Mouse (Mus musculus): Measurements from ENCODE around the gene Ddx28. TPM values are rescaled to one million over a fixed set of nuclear protein-coding genes. Genes with fewer than 3 reads are reported as not detected.

Ddx28 gene
- polyA plus RNA-seq, 1 experiment from 2014 or later: 21.0 TPM

- Histone ChIP-seq H3K27ac (ENCODE audit: low read depth, low read length) (no peak within 1 kb of the TSS), H3K27me3 (ENCODE audit: control insufficient read depth, insufficient read depth, low read length) (peaks cover 19% of the 10 kb centered on the region), H3K4me3 (ENCODE audit: low read depth, low read length) (peak within 1 kb of the TSS; percentile 55), H3K36me3 (ENCODE audit: control insufficient read depth, insufficient read depth, low read length) (no peaks in the 10 kb centered on the region), H3K9me3 (ENCODE audit: control insufficient read depth, low read length) (no peaks in the 10 kb centered on the region), H3K4me2 (ENCODE audit: low read depth, low read length, severe bottlenecking) (peak within 1 kb of the TSS; percentile 82), H3K4me1 (replicated peaks; ENCODE audit: control insufficient read depth, insufficient read depth, low read length) (0 out of 2 replicates have a peak, but pooled peaks cover 6% of the 10 kb centered on the region), H3K9ac (ENCODE audit: low read length) (peak within 1 kb of the TSS; percentile 62)
- ATAC-seq (replicated peaks; ENCODE audit: low FRiP score) (peak; percentile 78), DNase-seq (ENCODE audit: low spot score) (peak; percentile 83)
- WGBS: 2% methylated on average over 44 of the region's 47 CpGs
These were observed 45.8 kb downstream of the Ddx28 start, which contains the start of gene Slc12a4 for GRCm38 (mm10) chr8:105965905-105966341. Gene Slc12a4 (minus strand): TSS chr8:105966097.

- Histone ChIP-seq H3K36me3 (ENCODE audit: control insufficient read depth, insufficient read depth, low read length) (no peaks in the 10 kb centered on the region), H3K4me2 (ENCODE audit: low read depth, low read length, severe bottlenecking) (peak overlapping the region; percentile 82), H3K9ac (ENCODE audit: low read length) (peak overlapping the region; percentile 62), H3K4me1 (replicated peaks; ENCODE audit: control insufficient read depth, insufficient read depth, low read length) (0 out of 2 replicates have a peak, but pooled peaks cover 6% of the 10 kb centered on the region), H3K27me3 (ENCODE audit: control insufficient read depth, insufficient read depth, low read length) (peaks cover 19% of the 10 kb centered on the region), H3K4me3 (ENCODE audit: low read depth, low read length) (peak overlapping the region; percentile 55), H3K27ac (ENCODE audit: low read depth, low read length) (no peak overlapping the region), H3K9me3 (ENCODE audit: control insufficient read depth, low read length) (no peaks in the 10 kb centered on the region)
- WGBS: 4% methylated on average over 40 of the region's 40 CpGs
- DNase-seq (ENCODE audit: low spot score) (no peak), ATAC-seq (replicated peaks; ENCODE audit: low FRiP score) (peak; percentile 76)
These were observed 46.3 kb downstream of the Ddx28 start for GRCm38 (mm10) chr8:105965266-105965904.

DNA sequence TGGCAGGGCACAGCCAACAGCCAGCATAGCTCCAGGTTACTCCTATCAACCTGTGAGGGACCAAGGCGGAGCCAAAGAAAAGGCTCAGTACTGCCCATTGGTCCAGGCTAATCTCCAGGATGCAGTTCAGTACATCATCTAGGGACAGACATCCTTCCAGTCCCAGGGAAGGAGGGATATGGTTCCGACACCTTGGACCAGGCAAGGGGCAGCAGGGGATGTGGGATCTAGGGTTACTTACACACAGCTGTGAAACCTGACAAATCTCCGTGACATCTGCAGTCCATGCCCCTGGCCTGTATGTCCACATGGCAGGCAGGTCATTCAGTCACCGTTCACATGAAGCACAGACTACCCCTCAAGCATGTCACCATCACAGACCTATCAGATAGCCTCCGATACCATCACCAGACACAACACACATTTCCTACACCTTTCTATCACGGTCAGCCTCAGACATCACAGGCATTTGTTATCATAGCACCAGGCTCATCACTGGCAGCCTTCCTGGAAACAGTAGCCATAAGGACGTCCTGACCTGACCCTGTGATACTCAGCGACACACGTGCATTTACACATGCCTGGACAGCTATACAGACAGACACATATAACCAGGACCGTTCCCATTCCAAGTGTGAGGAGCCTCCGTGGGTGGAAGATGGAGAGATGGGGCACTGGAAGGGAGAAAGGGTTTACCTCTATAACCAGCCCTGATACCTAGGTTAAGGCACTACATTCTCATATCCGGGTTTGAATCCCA, 47.0 kb downstream of the Ddx28 start:
- WGBS: 72% methylated on average over 12 of the region's 12 CpGs
- Histone ChIP-seq H3K27me3 (ENCODE audit: control insufficient read depth, insufficient read depth, low read length) (peaks cover 19% of the 10 kb centered on the region), H3K4me1 (replicated peaks; ENCODE audit: control insufficient read depth, insufficient read depth, low read length) (0 out of 2 replicates have a peak, but pooled peaks cover 6% of the 10 kb centered on the region), H3K36me3 (ENCODE audit: control insufficient read depth, insufficient read depth, low read length) (no peaks in the 10 kb centered on the region), H3K4me3 (ENCODE audit: low read depth, low read length) (peak overlapping the region; percentile 55; the same call in 1 of the 2 replicates), H3K9ac (ENCODE audit: low read length) (peak overlapping the region; percentile 62; the same call in 1 of the 2 replicates), H3K9me3 (ENCODE audit: control insufficient read depth, low read length) (no peaks in the 10 kb centered on the region), H3K4me2 (ENCODE audit: low read depth, low read length, severe bottlenecking) (peak overlapping the region; percentile 82; the same call in 1 of the 2 replicates), H3K27ac (ENCODE audit: low read depth, low read length) (no peak overlapping the region)
- ATAC-seq (replicated peaks; ENCODE audit: low FRiP score): no peak
- DNase-seq (ENCODE audit: low spot score): no peak

GRCm38 (mm10) chr8:105961536-105961935, 50.1 kb downstream of the Ddx28 start:
- ATAC-seq (replicated peaks; ENCODE audit: low FRiP score) (no peak), DNase-seq (ENCODE audit: low spot score) (no peak)
- Histone ChIP-seq H3K9ac (ENCODE audit: low read length) (no peak overlapping the region), H3K27me3 (ENCODE audit: control insufficient read depth, insufficient read depth, low read length) (peaks cover 13% of the 10 kb centered on the region), H3K36me3 (ENCODE audit: control insufficient read depth, insufficient read depth, low read length) (no peaks in the 10 kb centered on the region), H3K9me3 (ENCODE audit: control insufficient read depth, low read length) (no peaks in the 10 kb centered on the region), H3K4me3 (ENCODE audit: low read depth, low read length) (no peak overlapping the region), H3K27ac (ENCODE audit: low read depth, low read length) (no peak overlapping the region), H3K4me2 (ENCODE audit: low read depth, low read length, severe bottlenecking) (no peak overlapping the region), H3K4me1 (replicated peaks; ENCODE audit: control insufficient read depth, insufficient read depth, low read length) (0 out of 2 replicates have a peak, but pooled peaks cover 4% of the 10 kb centered on the region)
- WGBS: 86% methylated on average over 10 of the region's 10 CpGs

- Histone ChIP-seq H3K27me3 (ENCODE audit: control insufficient read depth, insufficient read depth, low read length) (peaks cover 12% of the 10 kb centered on the region), H3K27ac (ENCODE audit: low read depth, low read length) (no peak overlapping the region), H3K4me1 (replicated peaks; ENCODE audit: control insufficient read depth, insufficient read depth, low read length) (0 out of 2 replicates have a peak, but pooled peaks cover 4% of the 10 kb centered on the region), H3K9me3 (ENCODE audit: control insufficient read depth, low read length) (no peaks in the 10 kb centered on the region), H3K4me2 (ENCODE audit: low read depth, low read length, severe bottlenecking) (no peak overlapping the region), H3K4me3 (ENCODE audit: low read depth, low read length) (no peak overlapping the region), H3K36me3 (ENCODE audit: control insufficient read depth, insufficient read depth, low read length) (no peaks in the 10 kb centered on the region), H3K9ac (ENCODE audit: low read length) (no peak overlapping the region)
- DNase-seq (ENCODE audit: low spot score) (peak; percentile 46), ATAC-seq (replicated peaks; ENCODE audit: low FRiP score) (no peak)
- 73% methylated on average over 14 of the region's 14 CpGs for WGBS
These were observed 50.6 kb downstream of the Ddx28 start for GRCm38 (mm10) chr8:105961101-105961500.

Other genes with a start within 250 kb of the Ddx28 start
- 15.8 and 16.1 TPM in 2 replicates for gene Ranbp10, start 184.5 kb downstream of the Ddx28 start, polyA plus RNA-seq (2014; fragmentation: Nextera tagmentation; extraction: Ambion mirVana)
- gene Tsnaxip1, start 184.2 kb downstream of the Ddx28 start, polyA plus RNA-seq (2014; fragmentation: Nextera tagmentation; extraction: Ambion mirVana): 0.21 and 0.23 TPM in 2 replicates
- 59.7 and 62.0 TPM in 2 replicates for gene Cenpt, start 158.6 kb downstream of the Ddx28 start, polyA plus RNA-seq (2014; fragmentation: Nextera tagmentation; extraction: Ambion mirVana)
- gene Thap11, start 156.8 kb downstream of the Ddx28 start, polyA plus RNA-seq (2014; fragmentation: Nextera tagmentation; extraction: Ambion mirVana): 85.6 and 87.3 TPM in 2 replicates
- 355 and 371 TPM in 2 replicates for gene Nutf2, start 151.3 kb downstream of the Ddx28 start, polyA plus RNA-seq (2014; fragmentation: Nextera tagmentation; extraction: Ambion mirVana)
- 62.7 and 65.2 TPM in 2 replicates for gene Edc4, start 131.0 kb downstream of the Ddx28 start, polyA plus RNA-seq (2014; fragmentation: Nextera tagmentation; extraction: Ambion mirVana)
- gene Nrn1l, start 118.3 kb downstream of the Ddx28 start, polyA plus RNA-seq (2014; fragmentation: Nextera tagmentation; extraction: Ambion mirVana): 1.1 TPM in 1 of 2 replicates, not detected in the other
- gene Pskh1, start 111.4 kb downstream of the Ddx28 start, polyA plus RNA-seq (2014; fragmentation: Nextera tagmentation; extraction: Ambion mirVana): 22.1 and 23.1 TPM in 2 replicates
- gene Ctrl, start 78.0 kb downstream of the Ddx28 start, polyA plus RNA-seq (2014; fragmentation: Nextera tagmentation; extraction: Ambion mirVana): 1.1 and 2.5 TPM in 2 replicates
- gene Psmb10, start 73.4 kb downstream of the Ddx28 start, polyA plus RNA-seq (2014; fragmentation: Nextera tagmentation; extraction: Ambion mirVana): 20.9 and 21.5 TPM in 2 replicates
- gene Lcat, start 68.5 kb downstream of the Ddx28 start, polyA plus RNA-seq (2014; fragmentation: Nextera tagmentation; extraction: Ambion mirVana): 0.55 and 0.60 TPM in 2 replicates
- 10.6 and 11.4 TPM in 2 replicates for gene Slc12a4, start 45.8 kb downstream of the Ddx28 start, polyA plus RNA-seq (2014; fragmentation: Nextera tagmentation; extraction: Ambion mirVana)
- not detected in 2 replicates for gene Dpep3, start 32.5 kb downstream of the Ddx28 start, polyA plus RNA-seq (2014; fragmentation: Nextera tagmentation; extraction: Ambion mirVana)
- 16.5 and 20.7 TPM in 2 replicates for gene Dus2, start 20.5 kb downstream of the Ddx28 start, polyA plus RNA-seq (2014; fragmentation: Nextera tagmentation; extraction: Ambion mirVana)
- not detected in 2 replicates for gene Dpep2nb, start 5.9 kb downstream of the Ddx28 start, polyA plus RNA-seq (2014; fragmentation: Nextera tagmentation; extraction: Ambion mirVana)
- 4.5 and 5.3 TPM in 2 replicates for gene Nfatc3, start 47.0 kb upstream of the Ddx28 start, polyA plus RNA-seq (2014; fragmentation: Nextera tagmentation; extraction: Ambion mirVana)
- 2.3 and 2.4 TPM in 2 replicates for gene Esrp2, start 125.1 kb upstream of the Ddx28 start, polyA plus RNA-seq (2014; fragmentation: Nextera tagmentation; extraction: Ambion mirVana)
- 7.1 and 7.4 TPM in 2 replicates for gene Pla2g15, start 138.5 kb upstream of the Ddx28 start, polyA plus RNA-seq (2014; fragmentation: Nextera tagmentation; extraction: Ambion mirVana)
- 103 and 106 TPM in 2 replicates for gene Slc7a6, start 157.0 kb upstream of the Ddx28 start, polyA plus RNA-seq (2014; fragmentation: Nextera tagmentation; extraction: Ambion mirVana)
- 44.1 and 46.8 TPM in 2 replicates for gene Slc7a6os, start 199.1 kb upstream of the Ddx28 start, polyA plus RNA-seq (2014; fragmentation: Nextera tagmentation; extraction: Ambion mirVana)
- gene Prmt7, start 199.1 kb upstream of the Ddx28 start, polyA plus RNA-seq (2014; fragmentation: Nextera tagmentation; extraction: Ambion mirVana): 68.8 and 73.1 TPM in 2 replicates